Mouse (Mus musculus) adrenal gland, postnatal 36 days (tissue): ENCODE data around the gene Ugt2b36. TPM values are rescaled to one million over a fixed set of nuclear protein-coding genes. Genes with fewer than 3 reads are reported as not detected.
"Not testable (repeated sequence)": the region's sequence is repeated elsewhere in the genome, so short reads cannot be mapped to it uniquely, and the experiment has no call there.

Experiments
- DNase-seq, 2 experiments: peaks; one replicate each; pipeline ENCODE4 v3.0.0; 2021; ENCODE audit warnings: mixed read lengths in 1 of 2
- long read RNA-seq, 2 experiments: library from polyadenylated mRNA; stranded (forward); transcript quantifications; one replicate each; pipeline ENCODE4 v2.0.0; 2021; ENCODE audit warnings: borderline sequencing depth in 2 of 2
- total RNA-seq, 2 experiments: library from RNA; stranded (reverse); gene quantifications; 2 replicates each; pipeline ENCODE4 v1.2.3; 2021

The Ugt2b36 gene
- not detected for total RNA-seq
- long read RNA-seq, experiment 1, result 0 reads
- long read RNA-seq, experiment 2, result 0 reads

GRCm38 (mm10) chr5:87092346-87093027, at the start of gene Ugt2b36:
TSS of gene Ugt2b36 (minus strand) at chr5:87092555.
- DNase-seq, result no peak

GRCm38 (mm10) chr5:87140196-87140595, 47.8 kb upstream of the Ugt2b36 start, which contains the start of gene Ugt2b5:
TSS of gene Ugt2b5 (minus strand) at chr5:87140318.
- DNase-seq, result not testable (repeated sequence)

GRCm38 (mm10) chr5:87103697-87104096, 11.3 kb upstream of the Ugt2b36 start:
- not testable (repeated sequence) for DNase-seq

GRCm38 (mm10) chr5:87091111-87091510, 1.2 kb downstream of the Ugt2b36 start:
- no peak for DNase-seq

- no peak for DNase-seq
Observed at GRCm38 (mm10) chr5:87089264-87089663, 3.1 kb downstream of the Ugt2b36 start.

GRCm38 (mm10) chr5:87086269-87086668, 6.1 kb downstream of the Ugt2b36 start:
- DNase-seq, result no peak

- DNase-seq, result no peak
Observed at GRCm38 (mm10) chr5:87030624-87031023, 61.7 kb downstream of the Ugt2b36 start.

- DNase-seq, result no peak
Observed at GRCm38 (mm10) chr5:87027359-87027758, 65.0 kb downstream of the Ugt2b36 start.

Other genes starting within 250 kb of the Ugt2b36 start
- gene Ugt2b34, start 185.6 kb downstream of the Ugt2b36 start, total RNA-seq, result under 1 TPM in 1 of 2 experiments, not detected in 1; 0.10 TPM
- under 1 TPM in 1 of 2 experiments, not detected in 1; 0.23 TPM for gene Ugt2b1, start 166.0 kb downstream of the Ugt2b36 start, total RNA-seq
- gene Ugt2b35, start 91.7 kb downstream of the Ugt2b36 start, total RNA-seq, result not detected
- gene Ugt2b5, start 47.8 kb upstream of the Ugt2b36 start, total RNA-seq, result under 1 TPM in 1 of 2 experiments, not detected in 1; 0.17 TPM
- gene Ugt2b37, start 162.2 kb upstream of the Ugt2b36 start, total RNA-seq, result not detected
- gene Ugt2a3, start 244.6 kb upstream of the Ugt2b36 start, total RNA-seq, result not detected